Mouse (Mus musculus): ENCODE results near the gene Ywhag. TPM values are rescaled to one million over a fixed set of nuclear protein-coding genes. Genes with fewer than 3 reads are reported as not detected.
A peak's percentile ranks its signal among the peaks of the same experiment; 100 is the strongest.

Ywhag gene
- total RNA-seq (2014; rRNA removed) (220 and 286 TPM in 2 replicates), polyA plus RNA-seq (2015; fragmentation: Nextera tagmentation; extraction: Ambion mirVana) (603 and 867 TPM in 2 replicates)

- Histone ChIP-seq H3K9ac (peak within 1 kb of the TSS; percentile 99), H3K4me2 (ENCODE audit: low read depth) (peak within 1 kb of the TSS; percentile 52), H3K9me3 (ENCODE audit: low read length) (no peaks in the 10 kb centered on the region), H3K27ac (ENCODE audit: low read depth, low read length) (peak within 1 kb of the TSS; percentile 99), H3K36me3 (ENCODE audit: insufficient read depth) (peaks cover 19% of the 10 kb centered on the region), H3K27me3 (ENCODE audit: insufficient read depth, low read length) (no peaks in the 10 kb centered on the region), H3K4me3 (ENCODE audit: low read depth, low read length) (peak within 1 kb of the TSS; percentile 98), H3K4me1 (ENCODE audit: insufficient read depth) (peaks cover 7% of the 10 kb centered on the region)
- peak; percentile 80 for TF ChIP-seq CTCF (IDR thresholded peaks at IDR 0.05; ENCODE audit: low read depth)
- 1% methylated on average over 47 of the region's 48 CpGs for WGBS
- ATAC-seq (peak; percentile 95), DNase-seq (peak; percentile 98)
Measured at GRCm38 (mm10) chr5:135934481-135935175, at the start of gene Ywhag. TSS of gene Ywhag (minus strand) at chr5:135934616.

DNA sequence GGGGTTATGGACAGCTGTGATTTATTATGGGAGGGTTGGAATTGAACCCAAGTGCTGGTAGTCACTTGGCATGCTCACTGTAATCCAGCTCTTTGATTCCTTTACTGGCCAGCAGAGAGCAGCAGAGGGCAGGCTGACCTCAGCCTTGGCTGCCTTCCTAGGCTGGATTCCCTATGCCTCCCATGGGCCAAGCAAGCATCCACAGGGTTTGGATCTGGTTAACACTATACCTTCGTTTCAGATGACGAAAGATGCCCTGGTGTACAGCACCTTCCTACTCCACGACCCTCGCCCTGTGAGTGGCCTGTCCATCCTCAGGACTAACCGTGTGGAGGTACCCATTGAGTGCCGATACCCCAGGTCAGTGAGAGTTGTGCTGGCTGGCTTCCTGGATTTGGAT, 48.0 kb upstream of the Ywhag start:
- 34% methylated on average over 6 of the region's 6 CpGs for WGBS
- ATAC-seq (no peak), DNase-seq (peak; percentile 69)

DNA sequence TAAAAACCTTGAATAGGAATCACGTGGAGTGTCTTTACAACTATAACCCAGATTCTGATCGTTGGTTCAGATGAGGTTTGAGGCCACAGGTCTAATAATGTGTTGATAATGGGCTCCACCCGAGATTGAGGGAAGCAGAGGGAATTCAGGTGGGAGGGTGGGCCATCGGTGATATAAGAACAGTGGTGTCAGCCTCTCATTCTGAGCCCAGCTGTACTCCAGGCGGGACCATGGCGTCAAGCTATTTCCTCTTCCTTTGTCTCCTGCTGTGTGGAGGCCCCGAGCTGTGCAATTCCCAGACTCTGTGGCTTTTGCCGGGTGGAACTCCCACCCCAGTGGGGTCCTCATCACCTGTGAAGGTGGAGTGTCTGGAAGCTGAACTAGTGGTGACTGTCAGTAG, 45.5 kb upstream of the Ywhag start, which contains the start of gene Zp3:
Gene Zp3 (plus strand): TSS at position 196 of the 400 bp plus-strand sequence.
- no peak within 1 kb of the TSS for H3K4me2 ChIP-seq (ENCODE audit: low read depth)
- H3K4me1 ChIP-seq (ENCODE audit: insufficient read depth) = no peaks in the 10 kb centered on the region
- DNase-seq (no peak), ATAC-seq (no peak)
- H3K27me3 ChIP-seq (ENCODE audit: insufficient read depth, low read length) = no peaks in the 10 kb centered on the region
- no peak within 1 kb of the TSS for H3K4me3 ChIP-seq (ENCODE audit: low read depth, low read length)
- WGBS = 77% methylated on average over 8 of the region's 8 CpGs
- no peak for TF ChIP-seq CTCF (IDR thresholded peaks at IDR 0.05; ENCODE audit: low read depth)
- no peaks in the 10 kb centered on the region for H3K9me3 ChIP-seq (ENCODE audit: low read length)
- no peak within 1 kb of the TSS for H3K9ac ChIP-seq
- H3K27ac ChIP-seq (ENCODE audit: low read depth, low read length) = no peak within 1 kb of the TSS
- H3K36me3 ChIP-seq (ENCODE audit: insufficient read depth) = no peaks in the 10 kb centered on the region

More for the DNA sequence above, 48.0 kb upstream of the Ywhag start:
- Histone ChIP-seq H3K4me1 (ENCODE audit: insufficient read depth) (no peaks in the 10 kb centered on the region), H3K9me3 (ENCODE audit: low read length) (no peaks in the 10 kb centered on the region), H3K27me3 (ENCODE audit: insufficient read depth, low read length) (no peaks in the 10 kb centered on the region), H3K36me3 (ENCODE audit: insufficient read depth) (no peaks in the 10 kb centered on the region), H3K4me3 (ENCODE audit: low read depth, low read length) (no peak overlapping the region), H3K4me2 (ENCODE audit: low read depth) (no peak overlapping the region), H3K9ac (no peak overlapping the region), H3K27ac (ENCODE audit: low read depth, low read length) (no peak overlapping the region)
- TF ChIP-seq CTCF (IDR thresholded peaks at IDR 0.05; ENCODE audit: low read depth) = peak; percentile 75

- Histone ChIP-seq H3K9ac (no peak overlapping the region), H3K36me3 (ENCODE audit: insufficient read depth) (no peaks in the 10 kb centered on the region), H3K27me3 (ENCODE audit: insufficient read depth, low read length) (no peaks in the 10 kb centered on the region), H3K4me1 (ENCODE audit: insufficient read depth) (no peaks in the 10 kb centered on the region), H3K27ac (ENCODE audit: low read depth, low read length) (no peak overlapping the region), H3K4me3 (ENCODE audit: low read depth, low read length) (no peak overlapping the region), H3K4me2 (ENCODE audit: low read depth) (no peak overlapping the region), H3K9me3 (ENCODE audit: low read length) (no peaks in the 10 kb centered on the region)
- WGBS = 76% methylated on average over 5 of the region's 5 CpGs
- no peak for TF ChIP-seq CTCF (IDR thresholded peaks at IDR 0.05; ENCODE audit: low read depth)
- no peak for ATAC-seq
- no peak for DNase-seq
Measured at GRCm38 (mm10) chr5:135979381-135979780, 45.0 kb upstream of the Ywhag start.

DNA sequence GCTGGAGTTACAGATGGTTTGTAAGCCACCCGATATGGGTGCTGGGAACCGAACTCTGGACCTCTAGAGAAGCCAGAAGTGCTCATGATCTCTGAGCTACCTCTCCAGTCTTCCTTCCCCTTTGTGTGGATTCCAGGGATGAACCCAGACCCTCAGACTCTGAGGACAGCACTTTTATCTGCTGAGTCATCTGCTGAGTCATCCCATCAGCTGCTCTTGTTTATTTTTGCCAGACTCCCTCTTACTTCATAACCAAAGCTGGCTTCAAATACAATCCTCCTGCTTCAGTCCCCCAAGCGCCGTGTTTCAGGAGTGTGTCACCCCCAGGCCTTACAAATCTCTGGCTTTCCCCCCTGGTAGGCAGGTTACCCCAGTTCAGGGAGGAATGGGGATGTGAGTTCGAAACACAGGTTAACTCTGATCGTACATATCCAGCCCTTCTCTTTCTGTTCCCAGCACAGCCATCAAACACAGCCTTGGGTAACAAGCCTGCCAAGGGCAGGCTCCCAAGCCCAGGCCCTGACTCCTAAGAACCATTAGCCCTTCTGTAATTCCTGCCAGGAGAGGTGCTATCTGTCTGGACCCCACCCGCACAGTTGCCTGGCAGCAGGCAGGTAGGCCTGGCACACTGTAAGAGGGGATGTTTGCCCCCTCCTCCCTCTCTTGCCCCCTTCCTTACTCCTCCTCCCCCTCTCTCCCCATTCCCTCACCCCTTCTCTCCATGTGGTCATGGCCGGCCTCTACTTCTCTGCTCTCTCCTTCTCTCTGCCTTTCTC, 41.7 kb upstream of the Ywhag start:
- 95% methylated on average over 8 of the region's 8 CpGs for WGBS
- Histone ChIP-seq H3K9me3 (ENCODE audit: low read length) (no peaks in the 10 kb centered on the region), H3K4me2 (ENCODE audit: low read depth) (no peak overlapping the region), H3K27me3 (ENCODE audit: insufficient read depth, low read length) (no peaks in the 10 kb centered on the region), H3K9ac (no peak overlapping the region), H3K4me3 (ENCODE audit: low read depth, low read length) (no peak overlapping the region), H3K27ac (ENCODE audit: low read depth, low read length) (no peak overlapping the region), H3K4me1 (ENCODE audit: insufficient read depth) (no peaks in the 10 kb centered on the region), H3K36me3 (ENCODE audit: insufficient read depth) (no peaks in the 10 kb centered on the region)
- ATAC-seq = no peak
- TF ChIP-seq CTCF (IDR thresholded peaks at IDR 0.05; ENCODE audit: low read depth) = no peak
- DNase-seq = no peak

DNA sequence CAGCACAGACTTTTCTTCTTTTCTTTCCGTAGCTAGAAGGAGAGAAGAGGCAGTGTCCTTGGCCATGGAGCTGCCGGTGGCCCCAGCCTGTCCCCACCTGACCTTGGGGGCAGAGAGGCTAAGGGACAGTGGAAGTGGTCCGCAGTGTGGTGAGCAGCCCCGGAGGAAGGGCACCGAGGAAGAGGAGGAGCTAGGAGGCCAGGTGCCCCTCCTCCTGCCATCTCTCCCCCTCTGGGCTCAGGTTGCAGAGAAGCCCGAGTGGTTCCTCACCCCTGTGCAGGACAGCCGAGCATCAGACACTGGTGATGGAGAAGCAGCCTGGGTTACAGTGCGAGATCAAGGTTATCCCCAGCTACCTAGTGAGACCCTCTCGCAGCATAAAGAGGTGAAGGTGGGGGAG, 39.9 kb upstream of the Ywhag start, which contains the start of gene Ssc4d:
Gene Ssc4d (minus strand): TSS at position 167 of the 400 bp plus-strand sequence.
- no peaks in the 10 kb centered on the region for H3K27me3 ChIP-seq (ENCODE audit: insufficient read depth, low read length)
- no peaks in the 10 kb centered on the region for H3K9me3 ChIP-seq (ENCODE audit: low read length)
- no peak within 1 kb of the TSS for H3K9ac ChIP-seq
- H3K4me1 ChIP-seq (ENCODE audit: insufficient read depth) = no peaks in the 10 kb centered on the region
- DNase-seq (no peak), ATAC-seq (no peak)
- H3K4me2 ChIP-seq (ENCODE audit: low read depth) = no peak within 1 kb of the TSS
- no peak within 1 kb of the TSS for H3K27ac ChIP-seq (ENCODE audit: low read depth, low read length)
- no peak for TF ChIP-seq CTCF (IDR thresholded peaks at IDR 0.05; ENCODE audit: low read depth)
- H3K36me3 ChIP-seq (ENCODE audit: insufficient read depth) = no peaks in the 10 kb centered on the region
- 27% methylated on average over 5 of the region's 9 CpGs for WGBS
- H3K4me3 ChIP-seq (ENCODE audit: low read depth, low read length) = no peak within 1 kb of the TSS

DNA sequence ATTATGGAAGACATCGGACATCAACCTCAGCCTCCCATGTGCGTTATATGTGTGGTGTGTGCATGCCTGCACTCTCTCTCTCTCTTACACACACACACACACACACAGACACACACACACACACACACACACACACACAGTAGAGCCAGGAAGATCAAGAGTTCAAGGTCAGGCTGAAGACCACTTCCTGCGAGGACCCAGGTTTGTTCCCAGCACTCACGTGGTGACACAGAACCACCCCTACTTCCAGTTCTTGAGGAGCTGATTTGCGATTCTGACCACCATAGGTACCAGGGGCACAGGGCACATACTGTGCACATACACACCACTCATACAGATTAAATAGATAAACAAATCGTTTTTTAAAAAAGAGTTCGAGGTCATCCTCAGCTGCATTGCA, 37.5 kb upstream of the Ywhag start:
- no peaks in the 10 kb centered on the region for H3K27me3 ChIP-seq (ENCODE audit: insufficient read depth, low read length)
- H3K9ac ChIP-seq = no peak overlapping the region
- H3K27ac ChIP-seq (ENCODE audit: low read depth, low read length) = no peak overlapping the region
- H3K4me2 ChIP-seq (ENCODE audit: low read depth) = no peak overlapping the region
- H3K9me3 ChIP-seq (ENCODE audit: low read length) = no peaks in the 10 kb centered on the region
- no peak for DNase-seq
- WGBS = 88% methylated on average over 7 of the region's 7 CpGs
- no peaks in the 10 kb centered on the region for H3K36me3 ChIP-seq (ENCODE audit: insufficient read depth)
- no peak for ATAC-seq
- H3K4me3 ChIP-seq (ENCODE audit: low read depth, low read length) = no peak overlapping the region
- no peaks in the 10 kb centered on the region for H3K4me1 ChIP-seq (ENCODE audit: insufficient read depth)
- TF ChIP-seq CTCF (IDR thresholded peaks at IDR 0.05; ENCODE audit: low read depth) = no peak
